Mouse (Mus musculus): ENCODE data around the gene Tnk2.

The Tnk2 gene

GRCm38 (mm10) chr16:32709116-32709515, 65.4 kb downstream of the Tnk2 start:
- DNase-seq (ENCODE audit: low read depth, low spot score) = no peak

DNA sequence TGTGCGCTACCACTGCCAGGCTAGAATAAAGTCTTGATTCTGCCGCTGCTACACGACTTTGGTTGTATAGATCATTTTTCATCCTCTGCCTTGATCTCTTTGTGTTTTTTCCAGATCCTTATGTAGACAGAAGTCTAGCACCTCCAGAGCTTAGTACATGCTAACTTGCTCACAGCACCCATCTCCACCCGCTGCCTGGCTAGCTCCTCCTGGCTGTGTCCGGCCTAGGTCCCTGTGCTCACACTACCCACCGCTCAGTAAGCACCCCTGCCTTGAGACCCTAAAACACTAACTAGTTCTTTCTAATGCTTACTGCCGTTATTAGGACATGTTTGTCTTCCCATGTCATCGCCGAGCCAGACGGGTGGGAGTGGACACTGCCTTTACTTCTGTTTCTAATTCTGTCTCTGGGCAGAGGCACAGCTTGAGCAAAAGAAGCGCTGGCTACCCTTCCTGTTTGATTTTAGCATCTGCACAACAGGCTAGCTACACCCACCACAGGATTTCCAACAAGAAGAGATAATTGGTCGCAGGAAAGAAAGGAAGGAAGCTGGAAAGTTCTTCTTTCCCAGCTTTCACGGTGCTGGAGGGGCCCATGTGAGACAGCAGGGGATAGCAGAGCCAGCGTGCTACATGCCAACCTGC, 66.9 kb downstream of the Tnk2 start:
- DNase-seq (ENCODE audit: low read depth, low spot score) = no peak

DNA sequence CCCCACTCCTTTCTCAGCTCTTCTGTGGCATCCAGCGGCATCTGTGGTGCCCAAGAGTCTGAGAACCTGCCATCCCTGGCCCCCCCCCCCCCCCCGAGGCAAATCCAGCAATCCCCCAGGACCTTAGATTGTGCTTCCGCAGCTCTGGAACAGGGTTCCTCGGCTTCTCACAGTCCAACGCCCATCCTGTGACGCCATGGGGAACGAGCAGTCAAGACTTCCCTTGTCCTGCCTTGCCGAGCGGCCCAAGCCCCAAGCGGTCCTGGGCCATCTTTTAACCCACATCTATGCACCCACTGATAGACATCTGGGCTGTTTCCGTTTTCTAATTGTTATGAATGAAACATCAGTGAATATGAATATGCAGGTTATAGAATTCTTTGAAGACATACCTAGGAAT, 68.5 kb downstream of the Tnk2 start:
- no peak for DNase-seq (ENCODE audit: low read depth, low spot score)

DNA sequence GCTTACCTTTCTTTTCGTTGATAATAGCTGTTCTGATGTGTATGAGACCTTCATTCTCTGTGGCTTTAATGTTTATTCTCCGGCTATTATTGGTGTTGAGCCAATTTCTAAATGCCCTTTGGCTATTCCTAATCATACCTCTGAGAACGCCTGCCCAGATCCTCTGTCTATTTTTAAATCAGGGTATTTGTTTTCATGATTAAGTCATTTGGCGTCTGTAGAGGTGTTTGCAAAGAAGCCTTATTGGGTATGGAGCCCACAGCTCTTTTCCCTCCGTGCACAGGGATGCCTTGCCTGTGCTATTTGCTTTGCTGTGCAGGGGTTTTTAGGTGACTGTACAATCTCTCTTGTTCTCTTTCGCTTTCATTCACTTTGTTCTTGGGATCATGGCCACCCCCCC, 69.9 kb downstream of the Tnk2 start:
- DNase-seq (ENCODE audit: low read depth, low spot score) = no peak

DNA sequence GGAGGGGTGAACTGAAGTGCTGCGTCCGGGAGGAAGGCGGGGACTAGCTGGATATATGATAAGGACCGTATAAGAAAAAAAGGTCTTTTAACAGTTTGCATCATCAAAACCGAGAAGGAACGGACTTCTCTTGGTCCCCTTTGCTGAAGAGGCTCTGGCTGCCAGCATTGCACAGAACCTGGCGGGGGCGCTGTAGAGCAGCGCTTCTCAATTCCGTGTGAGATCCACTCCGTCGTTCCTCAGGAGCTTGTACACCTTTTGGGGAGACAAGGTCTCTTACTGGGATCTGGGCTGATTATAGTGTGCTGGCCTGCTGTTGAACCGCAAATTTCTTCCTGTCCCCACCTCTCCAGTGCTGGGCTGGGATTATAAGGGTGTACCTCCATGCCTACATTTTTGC, 71.7 kb downstream of the Tnk2 start:
- DNase-seq (ENCODE audit: low read depth, low spot score) = no peak

DNA sequence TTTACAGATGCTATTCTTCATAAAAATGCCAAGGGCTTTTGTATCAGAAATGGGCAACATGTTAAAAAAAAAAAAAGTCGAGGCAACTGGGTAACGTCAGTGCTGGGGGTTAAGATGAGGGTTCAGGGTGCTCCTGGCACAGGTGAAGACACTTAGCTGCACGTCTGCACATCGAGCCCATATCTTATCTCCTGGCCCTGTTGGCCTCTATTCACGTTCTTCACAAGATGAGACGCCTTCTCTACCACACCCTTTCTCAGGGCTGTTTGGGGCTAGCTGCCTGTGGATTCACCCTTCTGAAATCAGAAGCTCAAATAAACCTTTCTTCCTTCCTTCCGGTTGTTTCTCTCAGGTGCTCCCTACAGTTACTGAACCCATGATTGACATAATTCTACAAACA, 79.5 kb downstream of the Tnk2 start:
- DNase-seq (ENCODE audit: low read depth, low spot score) = no peak

DNA sequence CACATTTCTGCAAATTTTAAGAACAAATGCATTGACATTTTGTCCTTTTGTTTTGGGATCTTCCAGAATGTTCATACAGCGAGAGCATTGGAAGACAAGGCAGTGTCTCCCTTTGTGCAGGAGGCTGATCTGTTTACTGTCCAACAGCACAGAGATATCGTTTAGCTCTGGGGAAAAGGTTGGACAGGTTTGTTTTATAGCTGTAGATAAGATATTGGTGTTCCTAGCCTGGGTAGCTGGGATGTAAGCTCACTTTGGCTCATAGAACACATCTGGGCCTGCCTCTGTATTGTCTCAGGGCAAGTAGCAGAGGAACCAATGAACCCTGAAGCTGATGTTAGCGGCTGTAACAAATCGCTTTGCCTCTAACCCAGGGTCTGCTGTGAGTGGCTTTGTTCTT, 80.1 kb downstream of the Tnk2 start:
- DNase-seq (ENCODE audit: low read depth, low spot score) = no peak

DNA sequence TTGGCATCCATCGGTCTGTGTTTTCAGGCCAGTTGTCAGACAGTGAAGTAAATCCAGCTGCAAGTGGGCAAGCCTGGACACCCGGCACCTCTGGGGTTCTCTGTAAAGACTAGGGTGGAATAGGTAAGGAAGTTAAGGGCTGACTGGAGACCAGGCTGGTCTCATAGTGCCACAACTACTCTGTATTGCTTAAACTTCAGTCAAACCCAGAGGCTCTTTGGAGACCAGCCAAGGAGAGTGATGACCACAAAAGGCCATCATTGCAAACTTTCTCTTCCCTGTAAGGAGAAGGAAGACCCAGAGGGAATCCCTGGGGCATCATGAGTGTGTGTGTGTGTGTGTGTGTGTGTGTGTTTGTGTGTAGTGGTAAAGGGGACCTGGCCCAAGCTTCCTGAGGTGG, 80.6 kb downstream of the Tnk2 start:
- no peak for DNase-seq (ENCODE audit: low read depth, low spot score)

DNA sequence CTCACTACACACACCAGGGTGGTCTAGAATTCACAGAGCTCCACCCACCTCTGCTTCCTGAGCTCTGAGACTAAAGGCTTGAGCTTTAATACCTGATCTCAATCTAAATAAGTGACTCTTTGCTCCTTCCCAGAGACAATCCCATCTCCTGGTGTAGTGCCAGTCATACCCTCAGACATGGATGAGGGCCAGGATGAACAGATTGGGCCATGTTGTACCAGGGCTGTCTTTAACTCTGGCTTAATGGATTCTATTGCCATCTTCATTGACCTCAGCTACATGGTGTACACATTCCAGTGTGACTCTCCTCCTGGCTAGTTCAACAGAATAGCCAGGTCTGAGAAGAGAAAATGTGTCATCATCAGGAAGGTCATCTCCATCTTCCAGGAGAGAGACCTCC, 82.8 kb downstream of the Tnk2 start:
- DNase-seq (ENCODE audit: low read depth, low spot score) = no peak

- DNase-seq (ENCODE audit: low read depth, low spot score) = no peak
Observed at GRCm38 (mm10) chr16:32728240-32728639, 84.6 kb downstream of the Tnk2 start.

GRCm38 (mm10) chr16:32728730-32729129, 85.1 kb downstream of the Tnk2 start:
- DNase-seq (ENCODE audit: low read depth, low spot score) = no peak

Measured in CD4-positive helper T cell, adult 2 months (primary cell).